Mouse (Mus musculus): ENCODE measurements around the gene Nfic.
A peak's percentile ranks its signal among the peaks of the same experiment; 100 is the strongest.

Gene Nfic

GRCm38 (mm10) chr10:81379183-81379553 lies 76.3 kb downstream of the Nfic start:
- no peak for DNase-seq

DNA sequence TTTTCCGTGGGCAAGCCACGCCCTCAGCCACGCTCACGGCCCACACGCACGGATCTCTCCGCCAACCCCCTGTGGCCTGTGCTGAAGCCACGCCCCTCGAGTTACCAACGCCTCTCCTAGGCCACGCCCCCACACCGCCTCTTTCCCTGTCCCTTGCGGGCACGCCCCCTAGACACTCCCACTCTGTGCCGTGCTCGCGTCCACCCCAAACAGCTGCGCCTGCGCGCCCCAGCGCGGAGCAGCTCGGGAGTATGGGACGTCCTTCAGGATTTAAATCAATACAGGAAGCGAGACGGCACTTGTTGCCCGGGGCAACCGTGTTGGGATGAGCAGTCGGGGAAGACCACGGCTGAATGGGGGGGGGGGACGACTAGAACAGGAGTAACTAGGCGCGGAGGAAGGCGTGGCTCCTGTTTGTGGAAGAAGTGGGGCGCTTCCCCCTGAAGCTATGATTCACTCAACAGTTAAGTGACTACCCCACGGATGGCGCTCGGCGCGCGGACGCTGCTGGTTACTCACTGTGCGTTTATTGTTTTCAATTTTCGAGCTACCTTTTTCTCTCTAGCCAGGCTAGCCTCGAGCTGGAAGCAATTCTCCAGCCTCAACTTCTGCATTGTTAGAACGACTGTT lies 76.8 kb downstream of the Nfic start:
- peak; percentile 100 for DNase-seq

DNA sequence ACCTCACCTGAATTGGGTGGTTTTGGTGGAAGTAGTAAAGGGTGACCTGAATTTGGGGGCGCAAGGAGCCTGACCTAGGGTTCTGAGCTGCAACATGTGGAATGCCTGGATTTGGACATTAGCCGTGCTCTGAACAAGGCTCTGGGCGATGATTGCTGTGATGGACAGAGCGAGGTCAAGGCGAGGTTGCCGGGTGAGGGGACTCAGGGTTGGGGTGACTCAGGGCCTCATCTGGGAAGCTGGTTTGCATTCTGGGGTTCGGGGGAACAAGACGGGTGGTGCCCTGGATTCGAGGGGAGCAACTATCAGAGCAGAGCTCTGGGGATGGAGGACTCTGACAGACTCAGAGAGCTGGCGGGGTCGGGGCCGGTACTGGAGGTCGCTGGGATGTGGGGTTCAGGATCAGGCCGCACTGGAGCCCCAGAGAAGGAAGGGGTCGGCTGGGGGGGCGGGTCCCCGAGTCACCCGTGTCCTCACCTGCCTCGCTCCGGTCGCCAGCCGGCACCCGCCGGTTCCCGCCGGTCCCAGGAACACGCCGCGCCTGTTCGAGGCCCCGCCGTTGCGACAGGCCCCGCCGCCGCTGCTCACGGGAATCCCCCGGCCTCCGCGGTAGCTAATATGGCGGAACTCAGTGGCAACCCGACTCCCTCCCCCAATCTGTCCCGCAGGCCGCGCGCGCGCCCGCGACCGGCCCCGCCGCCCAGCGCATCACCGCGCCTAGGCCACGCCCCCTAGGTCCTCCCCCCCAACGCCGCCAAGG lies 77.5 kb downstream of the Nfic start, which contains the start of gene Fzr1:
Fzr1 (minus strand) TSS at position 724 of the 760 bp plus-strand sequence.
- no peak for DNase-seq

GRCm38 (mm10) chr10:81377362-81377664 lies 78.1 kb downstream of the Nfic start:
- no peak for DNase-seq

GRCm38 (mm10) chr10:81376561-81377361 lies 78.7 kb downstream of the Nfic start:
- DNase-seq, result no peak

GRCm38 (mm10) chr10:81375322-81375721 lies 80.1 kb downstream of the Nfic start:
- DNase-seq, result no peak

DNA sequence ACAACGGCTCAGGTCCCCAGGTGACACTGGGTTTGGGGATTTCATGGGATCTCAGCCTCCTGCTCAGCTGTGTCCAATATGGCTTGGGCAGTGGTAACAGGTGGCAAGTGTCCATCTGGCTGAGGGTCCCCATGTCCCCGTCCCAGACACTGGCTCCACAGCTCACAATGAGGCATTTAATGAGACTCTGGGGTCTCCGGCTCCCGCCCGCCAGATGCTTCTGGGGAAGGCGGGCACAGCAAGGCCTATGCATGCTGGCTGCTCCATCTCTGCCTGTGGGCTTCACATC lies 88.3 kb downstream of the Nfic start:
- no peak for DNase-seq

GRCm38 (mm10) chr10:81366477-81367206 lies 88.8 kb downstream of the Nfic start:
- DNase-seq, result no peak

- no peak for DNase-seq
Measured at GRCm38 (mm10) chr10:81365672-81366476, 89.6 kb downstream of the Nfic start, which contains the start of gene 4930404N11Rik. Gene 4930404N11Rik, minus strand, starts transcription at chr10:81365816.

DNA sequence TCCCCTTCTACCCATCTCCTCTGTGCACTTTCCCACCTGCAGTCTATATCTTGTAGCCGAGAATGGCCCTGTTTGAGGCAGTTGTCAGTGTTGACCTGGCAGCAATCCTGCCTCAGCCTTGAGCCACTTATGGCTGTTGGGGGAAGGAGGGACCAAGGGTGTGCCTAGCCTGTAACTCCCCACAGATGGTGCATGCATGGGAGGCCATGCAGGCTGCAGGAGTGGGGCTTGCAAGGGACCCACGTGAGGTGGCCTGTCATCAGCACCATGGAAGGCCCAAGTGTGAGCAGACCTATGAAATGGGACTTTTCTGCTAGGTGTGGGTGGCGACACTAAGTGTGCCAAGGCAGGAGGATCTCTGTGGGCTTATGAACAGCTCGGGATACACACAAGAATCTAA lies 90.4 kb downstream of the Nfic start:
- DNase-seq, result no peak

DNA sequence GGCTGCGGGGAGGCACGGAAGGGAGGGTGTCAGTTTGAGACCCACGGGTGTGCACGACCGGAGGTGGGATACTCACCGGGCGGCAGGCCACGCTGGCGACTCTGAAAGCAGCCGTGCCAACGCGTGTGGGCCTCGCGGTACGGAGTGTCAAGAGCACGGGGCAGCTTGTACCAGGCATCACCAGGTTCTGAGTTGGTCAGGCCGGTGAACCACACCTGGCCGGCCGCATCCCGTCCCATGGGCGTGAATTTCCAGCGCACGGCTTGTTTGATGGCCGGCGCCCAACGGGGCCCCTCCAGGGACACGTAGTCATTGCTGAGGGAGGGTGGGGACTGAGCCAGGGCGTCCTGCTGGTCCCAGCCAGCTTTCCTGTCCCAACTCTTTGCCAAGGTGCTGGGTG lies 90.8 kb downstream of the Nfic start:
- no peak for DNase-seq

DNA sequence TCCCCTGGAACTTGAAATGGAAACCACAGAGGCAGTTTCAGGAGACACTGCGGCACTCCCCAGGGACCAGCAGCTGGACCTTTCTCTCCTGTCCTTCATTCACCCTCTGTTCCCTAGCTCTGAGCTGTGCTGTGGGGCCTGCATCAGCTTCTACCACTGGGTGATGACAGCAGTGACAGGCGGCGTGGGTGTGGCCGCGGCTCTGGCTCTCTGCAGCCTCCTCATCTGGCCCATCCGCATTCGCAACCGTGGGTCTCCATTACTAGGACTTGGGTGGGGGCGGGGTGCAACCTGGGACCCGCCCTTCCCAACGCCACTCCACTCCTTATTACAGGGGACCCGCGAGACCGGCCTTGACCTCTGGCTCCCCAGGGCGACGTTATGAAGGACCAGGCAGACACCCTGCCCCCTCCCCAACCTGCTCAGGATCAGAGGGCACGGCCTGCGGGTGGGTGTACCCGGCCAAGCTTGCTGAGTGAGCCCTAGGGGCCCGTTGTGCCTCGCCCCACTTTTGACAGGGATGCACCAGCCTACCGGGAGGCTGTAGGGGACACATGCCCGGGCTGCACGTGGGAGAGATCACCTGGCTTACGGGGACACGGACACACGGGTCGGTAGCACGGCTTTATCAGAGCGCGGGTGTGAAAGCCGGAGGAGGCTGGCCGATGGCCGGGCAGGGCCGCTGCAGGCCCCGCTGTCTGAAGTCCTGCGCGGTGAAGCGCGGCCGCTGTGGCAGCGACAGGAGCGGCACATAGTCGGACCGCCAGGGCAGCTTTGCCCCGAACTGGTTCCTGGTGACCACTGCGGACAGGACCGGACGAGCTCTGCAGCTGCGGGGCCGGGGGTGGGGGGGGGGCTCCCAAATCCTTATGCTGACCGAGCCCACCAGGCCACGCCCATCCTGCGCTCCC lies 91.7 kb downstream of the Nfic start:
- no peak for DNase-seq

DNA sequence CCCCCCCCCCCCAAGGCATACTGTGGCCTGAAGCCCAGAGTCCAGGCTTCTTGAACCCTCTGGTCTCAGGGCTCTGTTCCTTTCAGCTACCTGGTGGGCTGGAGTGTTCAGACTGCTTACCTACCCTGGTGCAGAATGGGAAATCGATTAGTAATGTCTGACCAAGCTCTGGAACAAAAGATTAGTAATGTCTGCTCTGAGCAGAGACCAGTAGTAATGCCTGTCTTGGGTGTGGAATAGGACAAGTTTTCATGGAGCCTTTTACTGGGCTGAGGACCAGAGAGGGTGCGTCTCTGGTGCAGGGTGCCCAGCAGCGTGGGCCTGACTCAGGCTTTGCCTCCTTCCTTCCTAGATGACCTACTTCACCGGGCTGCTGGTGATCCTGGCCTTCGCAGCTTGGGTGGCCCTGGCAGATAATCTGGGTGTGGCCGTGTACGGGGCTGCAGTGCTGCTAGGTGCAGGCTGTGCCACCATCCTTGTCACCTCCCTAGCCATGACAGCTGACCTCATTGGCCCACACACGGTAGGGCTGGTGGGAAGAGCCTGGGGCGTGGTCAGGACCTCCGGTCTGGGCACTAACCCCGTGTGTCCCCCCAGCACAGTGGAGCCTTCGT lies 93.0 kb downstream of the Nfic start:
- no peak for DNase-seq

- DNase-seq, result no peak
Measured at GRCm38 (mm10) chr10:81360721-81361120, 94.7 kb downstream of the Nfic start.

DNA sequence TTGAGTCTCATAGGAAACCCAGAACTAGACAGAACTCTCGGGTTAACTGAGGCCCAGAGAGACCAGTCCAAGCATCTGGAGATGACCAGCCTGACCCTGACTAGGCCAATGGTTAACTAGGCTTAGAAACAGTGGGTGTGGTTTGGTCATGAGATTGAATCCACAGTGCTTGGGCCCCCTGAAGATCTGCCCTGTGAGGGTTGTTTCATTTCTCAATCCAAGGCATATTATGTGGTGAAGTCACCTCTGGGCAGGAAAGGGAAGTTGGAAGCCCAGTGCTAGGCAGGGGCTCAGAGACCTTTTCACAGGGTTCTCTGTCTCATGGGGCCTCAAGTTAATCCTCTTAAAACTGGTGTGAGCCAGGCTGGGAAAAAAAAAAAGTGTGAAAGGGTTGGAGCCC lies 96.6 kb downstream of the Nfic start:
- DNase-seq, result no peak

DNA sequence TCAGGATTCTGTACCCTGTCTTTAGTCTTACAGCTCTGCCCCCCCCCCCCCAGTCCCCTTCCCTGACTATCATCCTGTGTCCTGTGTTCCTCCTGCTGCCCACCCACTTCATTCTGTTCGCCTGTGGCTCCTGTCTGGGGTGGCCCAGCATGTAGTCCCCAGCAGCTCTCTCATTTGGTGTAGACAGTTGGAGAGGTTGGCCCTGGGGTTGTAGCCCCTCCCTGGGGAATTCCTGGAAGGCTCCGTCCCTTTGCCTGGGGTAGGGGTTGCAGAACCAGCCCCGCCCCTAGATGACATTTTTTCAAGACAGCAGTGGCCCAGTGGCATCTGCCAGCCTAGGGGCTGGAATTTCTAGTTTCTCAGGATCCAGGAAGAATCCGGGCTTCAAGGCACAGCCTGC lies 97.2 kb downstream of the Nfic start:
- DNase-seq, result no peak

DNA sequence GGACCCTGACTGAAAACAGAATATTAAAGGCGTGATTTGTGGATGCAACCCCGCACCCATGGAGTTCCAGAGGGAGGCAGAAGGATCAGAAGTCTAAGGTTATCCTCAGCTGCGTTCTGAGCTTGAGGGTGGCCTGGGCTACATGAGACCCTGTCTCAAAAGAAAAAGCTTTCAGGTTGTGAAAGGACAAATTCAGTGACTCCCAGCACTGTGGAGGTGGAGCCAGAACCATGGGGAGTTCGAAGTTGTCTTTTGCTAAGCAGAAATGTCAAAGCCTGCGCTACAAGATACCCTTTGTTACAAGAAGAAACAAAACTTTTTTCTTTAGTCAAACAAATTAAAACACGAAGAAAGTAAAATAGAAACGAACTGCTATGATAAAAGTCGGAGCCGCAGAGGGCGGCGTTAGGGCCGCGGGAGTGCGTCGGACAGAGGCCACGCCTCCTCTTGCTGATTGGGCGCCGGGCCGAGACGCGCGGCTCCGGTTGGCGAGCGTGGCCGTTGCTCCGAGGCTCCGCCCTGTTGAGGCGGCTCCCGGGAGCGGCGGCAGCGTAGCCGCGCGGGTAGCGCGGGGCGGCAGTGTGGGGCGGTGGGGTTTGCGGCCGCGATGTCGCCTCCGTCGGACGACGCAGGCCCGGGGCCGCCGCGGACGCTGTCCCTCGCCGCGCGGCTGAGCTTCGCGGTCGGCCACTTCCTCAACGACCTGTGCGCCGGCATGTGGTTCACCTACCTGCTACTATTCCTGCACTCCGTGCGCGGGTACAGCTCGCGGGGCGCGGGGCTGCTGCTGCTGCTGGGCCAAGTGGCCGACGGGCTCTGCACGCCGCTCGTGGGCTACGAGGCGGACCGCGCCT lies 98.2 kb downstream of the Nfic start, which contains the start of gene Mfsd12:
Mfsd12 (plus strand) TSS at position 501 of the 854 bp plus-strand sequence.
- peak; percentile 85 to 87 for DNase-seq

GRCm38 (mm10) chr10:81356352-81356990 lies 99.0 kb downstream of the Nfic start:
- no peak for DNase-seq

GRCm38 (mm10) chr10:81355533-81355932 lies 99.9 kb downstream of the Nfic start:
- no peak for DNase-seq

Measured in thymus, adult 18-20 months (tissue).